Mouse (Mus musculus): Measurements from ENCODE around the gene Parp4. TPM values are rescaled to one million over a fixed set of nuclear protein-coding genes. Genes with fewer than 3 reads are reported as not detected.

The Parp4 gene
- total RNA-seq (2021) = 10 to 100 TPM; 10.4 to 12.4 TPM
- long read RNA-seq, experiment 1, partial matches to known transcripts = 2 of 3 reads
- long read RNA-seq, experiment 1, other reads (novel, unspliced or antisense) = 1 of 3 reads
- long read RNA-seq, experiment 2, partial matches to known transcripts = 0 of 1 reads
- long read RNA-seq, experiment 2, other reads (novel, unspliced or antisense) = 1 of 1 reads

DNA sequence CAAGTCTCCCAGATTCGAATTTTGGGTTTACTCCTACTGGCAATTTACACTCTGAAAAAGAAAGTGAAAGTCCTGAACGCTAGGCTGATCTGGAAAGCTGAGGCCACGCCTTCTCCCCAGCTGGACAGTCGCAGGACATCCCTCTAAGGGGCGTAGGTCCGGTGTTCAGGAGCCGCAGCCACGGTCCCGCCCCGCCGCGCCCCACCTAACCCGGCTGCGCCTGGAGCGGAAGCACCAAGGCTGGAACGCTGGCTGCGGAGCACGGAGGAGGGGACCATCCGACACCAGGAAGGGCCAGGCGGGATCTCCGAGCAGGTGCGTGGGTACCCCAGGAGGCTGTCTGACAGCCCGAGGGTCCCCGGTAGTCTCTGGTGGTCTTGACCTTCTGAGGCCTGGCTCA is at the start of gene Parp4, which contains the start of gene Cenpj:
Gene Parp4 (plus strand): TSS at position 204 of the 400 bp plus-strand sequence.
Gene Cenpj (minus strand): TSS at position 10 of the 400 bp plus-strand sequence.
- peak; percentile 83 for DNase-seq

DNA sequence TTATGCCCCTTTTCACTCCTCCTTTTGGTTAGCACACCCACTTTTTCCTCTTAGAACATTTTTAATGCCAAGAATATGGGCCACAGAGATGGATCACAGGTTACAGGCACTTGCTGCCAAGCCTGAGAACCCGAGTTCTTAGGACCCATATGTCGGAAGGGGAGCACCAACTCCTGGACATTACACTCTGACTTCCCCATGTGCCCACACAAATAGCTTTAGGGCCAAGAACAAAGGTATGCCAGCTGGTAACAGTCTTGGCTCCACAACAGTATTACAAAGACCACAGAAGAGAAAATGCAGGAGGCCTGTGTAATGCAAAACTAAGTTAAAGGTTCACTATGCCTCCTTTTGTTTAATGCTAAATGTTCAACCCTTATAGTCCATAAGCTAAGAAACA is 44.6 kb upstream of the Parp4 start:
- no peak for DNase-seq

DNA sequence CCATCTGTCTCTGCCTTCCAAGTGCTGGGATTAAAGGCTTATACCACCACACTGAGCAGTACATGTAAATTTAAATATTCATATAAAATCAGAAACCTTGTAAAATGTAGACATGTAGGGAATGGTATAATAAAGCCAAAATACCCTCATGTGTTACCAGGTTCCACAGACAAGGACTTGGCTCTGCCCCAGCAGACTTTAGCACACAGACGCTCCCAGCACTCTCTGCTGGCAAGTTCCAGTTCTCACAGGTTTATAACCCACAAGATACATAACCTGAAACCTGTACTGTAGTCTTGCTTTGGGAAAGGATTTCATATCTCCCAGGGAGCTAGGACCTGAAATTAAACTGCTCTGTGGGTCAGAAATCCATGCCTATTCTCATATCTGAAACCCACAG is 30.5 kb upstream of the Parp4 start:
- DNase-seq = no peak

DNA sequence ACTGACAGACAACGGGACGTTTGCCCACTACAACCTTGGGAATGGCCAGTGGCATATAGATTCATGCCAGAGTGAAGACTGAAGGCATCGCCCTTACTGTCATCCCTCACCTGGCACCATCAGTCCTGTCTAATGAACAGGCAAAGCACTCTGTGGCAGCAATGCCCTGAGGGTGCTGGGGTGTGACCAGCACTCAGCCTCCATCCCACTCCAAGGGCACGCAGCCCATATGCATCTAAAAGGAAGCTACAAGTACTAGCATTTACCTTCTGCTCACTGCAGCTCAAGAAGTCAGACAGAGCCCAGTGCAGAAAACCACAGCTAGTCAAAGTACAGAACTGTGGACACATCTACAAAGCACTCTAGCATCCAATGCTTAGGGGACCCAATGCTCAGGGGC is 29.9 kb upstream of the Parp4 start:
- DNase-seq = no peak

DNA sequence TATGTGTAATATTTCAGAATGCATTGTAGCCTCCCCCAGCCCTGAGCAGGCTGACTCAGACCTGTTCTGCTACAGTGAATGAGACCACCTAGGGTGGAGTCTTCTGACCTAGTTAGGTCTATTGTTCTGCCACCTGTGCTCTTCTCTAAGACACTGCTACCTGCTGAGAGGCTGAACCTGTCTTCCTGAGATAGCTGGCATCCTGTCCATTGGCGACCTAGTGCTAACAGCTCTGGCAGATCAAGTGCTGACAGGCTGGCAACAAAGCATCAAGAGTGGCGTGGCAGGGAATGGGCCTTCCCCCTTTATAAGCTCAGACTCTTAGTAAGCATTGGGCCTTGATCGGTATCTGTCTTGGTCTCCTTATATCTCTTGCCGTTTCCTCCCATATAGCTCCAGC is 24.5 kb upstream of the Parp4 start:
- DNase-seq = no peak

DNA sequence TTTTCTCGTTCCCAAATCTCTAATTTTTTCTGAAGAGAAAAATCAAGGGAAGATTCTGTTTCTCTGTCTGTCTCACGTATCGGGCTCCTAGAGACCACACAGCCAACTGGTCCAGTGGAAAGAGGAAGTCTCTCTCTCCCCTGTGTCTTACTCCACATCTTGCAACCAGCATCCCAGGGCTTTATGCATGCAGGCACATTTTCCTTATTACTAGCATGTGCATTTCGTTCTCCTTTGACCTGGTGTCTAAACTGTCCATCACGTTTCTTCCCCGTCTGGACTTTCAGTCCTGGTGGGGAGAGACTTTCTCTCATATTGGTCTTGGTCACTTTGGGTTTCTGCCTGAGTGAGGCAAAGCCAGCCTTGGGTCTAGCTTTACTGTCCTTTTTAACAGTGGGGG is 22.5 kb upstream of the Parp4 start:
- DNase-seq = no peak

DNA sequence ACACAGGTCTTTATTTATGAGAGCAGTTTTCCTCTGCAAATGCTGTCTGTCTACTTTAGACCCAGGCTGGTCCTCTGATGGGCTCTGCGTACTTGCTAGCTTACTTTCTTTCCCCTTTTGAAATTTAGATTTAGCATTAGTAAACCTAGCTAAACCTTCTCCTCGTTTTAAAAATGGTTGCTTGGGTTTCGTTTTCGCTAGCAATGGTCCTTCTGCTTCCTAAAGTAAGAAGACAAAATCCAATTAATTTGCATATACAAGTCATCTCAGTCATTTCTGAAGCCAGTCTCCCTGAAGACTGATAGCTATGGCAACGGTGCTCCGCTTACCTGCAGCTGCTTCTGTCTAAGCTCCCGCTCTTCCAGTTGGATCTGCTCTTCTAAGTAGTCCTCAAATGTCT is 22.1 kb upstream of the Parp4 start:
- DNase-seq = no peak

DNA sequence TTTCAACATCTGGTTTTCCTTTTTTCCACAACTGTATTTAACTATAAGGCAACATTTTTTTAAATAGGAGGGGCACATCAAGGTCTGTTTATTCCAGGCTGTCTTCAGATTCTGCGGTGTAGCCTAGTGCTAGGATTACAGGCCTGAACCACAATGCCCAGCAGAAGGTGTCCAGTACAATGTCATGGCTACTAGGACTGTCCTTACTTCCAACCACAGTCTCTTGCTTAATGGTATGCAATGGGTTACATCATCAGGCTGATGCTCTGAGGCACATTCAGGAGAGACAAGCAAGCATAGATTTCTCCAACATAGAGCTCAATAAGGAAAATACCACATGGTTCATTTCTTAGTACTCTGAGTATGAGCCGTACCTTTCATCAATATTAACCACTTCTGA is 20.7 kb upstream of the Parp4 start:
- DNase-seq = no peak

DNA sequence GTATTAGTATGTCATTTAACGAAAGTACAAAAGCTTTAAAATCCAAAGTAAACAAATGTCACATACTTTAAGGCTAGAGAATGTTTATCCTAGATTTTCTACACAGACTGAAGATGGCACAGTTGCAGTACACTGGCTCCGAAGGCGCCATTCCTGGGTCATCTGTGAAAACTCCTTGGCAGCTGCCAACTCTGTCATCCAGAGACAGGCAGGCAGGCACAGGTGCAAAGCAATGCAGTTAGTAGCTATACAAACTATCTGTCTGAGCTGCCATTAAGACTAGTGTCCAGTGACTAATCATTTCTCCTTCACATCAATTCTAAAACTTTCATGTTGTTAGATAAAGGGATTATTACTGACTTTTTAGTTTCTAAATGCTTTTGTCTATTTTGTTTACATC is 16.3 kb upstream of the Parp4 start:
- DNase-seq = no peak

DNA sequence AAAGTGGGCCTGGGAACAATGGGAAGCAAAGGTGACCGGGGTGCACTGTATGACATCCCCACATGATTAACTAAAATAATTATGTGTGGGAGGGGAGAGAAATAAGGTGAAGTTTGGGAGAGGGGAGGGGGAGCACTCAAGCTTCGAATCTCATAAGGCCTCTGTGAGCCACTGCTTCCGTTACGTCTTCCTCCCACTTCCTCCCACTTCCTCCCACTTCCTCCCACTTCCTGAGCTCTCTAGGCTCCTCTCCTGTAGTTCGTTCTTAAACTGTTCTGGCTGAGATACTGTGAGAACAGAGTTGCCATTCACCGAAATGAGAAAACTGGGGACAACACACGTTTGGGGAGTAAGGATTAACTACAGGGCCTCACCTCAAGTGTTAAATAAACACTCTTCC is 7.9 kb upstream of the Parp4 start:
- DNase-seq = no peak

DNA sequence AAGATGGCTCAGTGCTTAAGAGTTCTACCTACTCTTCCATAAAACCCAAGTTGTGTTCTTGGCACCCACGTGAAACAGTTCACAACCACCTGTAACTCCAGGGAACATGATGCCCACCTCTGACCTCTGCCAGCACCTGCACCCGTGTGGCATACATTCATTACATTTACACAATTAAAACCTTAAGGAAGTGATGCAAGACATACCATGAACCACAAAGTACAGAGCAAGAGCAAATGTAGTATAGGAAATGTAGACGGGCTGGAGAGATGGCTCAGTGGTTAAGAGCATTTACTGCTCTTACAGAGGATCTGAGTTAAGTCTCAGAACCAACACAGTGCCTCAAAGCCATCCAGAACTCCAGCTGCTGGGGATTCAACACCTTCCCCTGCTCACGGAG is 6.4 kb upstream of the Parp4 start:
- DNase-seq = no peak

DNA sequence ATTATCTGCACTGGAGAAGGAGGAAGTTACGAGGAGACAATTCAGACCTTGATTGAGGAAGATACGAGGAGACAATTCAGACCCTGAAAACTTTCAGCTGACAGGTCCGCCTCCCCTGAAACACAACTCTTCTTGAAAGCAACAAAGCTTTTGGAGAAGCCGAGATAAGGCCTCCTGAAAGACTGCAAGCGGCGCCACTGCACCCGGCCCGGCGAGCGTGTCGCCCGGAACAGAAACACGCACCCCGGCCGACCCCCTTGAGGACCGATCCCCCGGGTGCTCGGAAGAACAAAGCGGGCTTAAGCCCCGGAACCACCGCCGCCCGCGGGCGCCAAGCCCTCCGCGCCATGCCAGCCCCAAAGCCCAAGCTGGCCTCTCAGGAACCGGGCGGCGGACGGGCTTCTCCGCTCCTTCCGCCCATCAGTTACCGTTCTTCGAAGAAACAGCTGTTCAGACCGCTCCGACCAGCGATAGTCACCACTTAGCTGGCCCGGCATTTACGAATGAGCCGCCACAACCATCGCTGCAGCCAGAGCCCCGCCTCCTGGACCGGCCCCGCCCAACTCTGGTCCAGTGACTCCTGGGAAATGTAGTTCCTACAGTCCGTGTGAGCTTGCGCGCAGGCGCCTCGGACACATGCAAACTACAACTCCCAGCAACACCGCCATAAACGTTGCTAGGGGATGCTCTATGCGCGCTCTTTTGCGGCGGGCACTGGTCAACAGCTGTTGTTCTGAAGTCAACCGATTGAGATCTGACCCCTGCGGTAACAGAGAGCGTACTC is 3.9 kb upstream of the Parp4 start:
- DNase-seq = peak; percentile 92

DNA sequence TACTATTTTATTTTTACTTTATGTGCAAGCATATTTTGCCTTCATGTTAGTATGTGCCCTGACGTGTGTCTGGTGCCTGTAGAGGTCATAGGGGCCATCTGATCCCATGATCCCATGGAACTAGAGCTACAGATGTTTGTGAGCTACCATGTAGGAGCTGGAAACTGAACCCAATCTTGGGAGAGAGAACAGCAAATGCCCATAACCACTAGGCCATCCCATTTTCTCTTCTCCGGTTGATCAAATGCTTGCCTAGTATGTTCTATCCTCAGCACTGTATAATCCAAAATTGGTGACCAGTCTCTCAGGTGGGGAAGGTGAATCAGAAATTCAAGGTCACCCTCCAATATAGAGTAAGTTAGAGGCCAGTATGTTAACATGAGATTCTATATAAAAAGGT is 2.9 kb upstream of the Parp4 start:
- no peak for DNase-seq

DNA sequence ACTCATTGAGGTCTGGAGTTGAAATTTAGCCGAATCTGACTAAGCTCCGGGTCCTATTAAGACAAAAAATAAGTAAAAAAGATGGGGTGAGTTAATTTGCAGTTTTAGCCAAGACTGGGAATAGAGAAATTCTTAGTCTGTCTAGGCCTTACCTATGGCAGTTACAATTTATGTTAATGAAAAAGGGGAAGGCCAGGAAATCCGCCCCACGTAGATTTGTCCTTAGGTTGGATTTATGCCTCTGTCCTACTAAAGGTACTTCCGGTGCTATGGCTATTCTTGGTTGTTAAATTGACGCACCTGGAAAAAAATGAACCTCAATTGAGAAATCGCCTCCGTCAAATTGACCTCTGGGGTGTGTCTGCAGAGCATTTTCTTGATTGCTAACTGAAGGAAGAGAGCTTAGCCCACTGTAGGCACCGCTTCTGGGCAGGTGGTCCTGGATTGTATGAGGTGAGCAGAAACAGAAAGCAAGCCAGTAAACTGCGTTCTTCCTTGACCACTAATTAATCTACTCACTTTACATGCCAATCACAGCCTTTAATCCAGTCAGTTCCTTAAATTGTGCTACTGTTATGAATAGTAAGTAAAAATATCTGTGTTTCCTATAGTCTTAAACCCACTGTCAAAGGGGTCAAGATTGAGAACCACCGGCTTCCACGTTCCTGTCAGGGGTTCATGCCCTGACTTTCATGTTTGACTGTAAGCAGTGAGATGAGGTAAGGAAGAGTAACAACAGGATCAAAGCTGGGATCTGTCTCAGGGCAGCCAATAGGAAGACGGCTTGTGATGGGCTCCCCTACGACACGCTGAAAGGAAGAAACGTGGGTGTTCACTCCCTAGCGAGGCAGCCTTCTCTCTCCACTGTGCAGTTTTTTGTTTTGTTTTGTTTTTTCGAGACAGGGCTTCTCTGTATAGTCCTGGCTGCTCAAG is 816 bp downstream of the Parp4 start:
- no peak for DNase-seq

DNA sequence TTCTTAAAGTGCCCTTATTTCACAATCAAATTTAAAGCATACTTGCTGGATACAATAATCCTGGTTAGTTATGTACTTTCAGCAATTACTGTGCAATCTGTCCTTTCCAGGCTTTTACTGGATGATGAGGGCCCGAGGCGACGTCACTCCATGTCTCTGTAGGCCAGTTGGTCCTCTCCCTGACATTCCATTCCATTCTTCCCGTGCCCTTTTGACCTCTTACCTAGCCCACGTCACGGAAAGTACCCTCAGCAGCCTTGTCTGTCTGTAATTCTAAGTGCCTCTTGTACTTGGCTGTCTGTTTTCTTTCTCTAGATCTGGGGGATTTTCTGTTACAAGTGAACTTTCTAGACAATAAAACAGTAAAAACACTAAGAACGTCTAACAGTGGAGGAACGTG is 3.6 kb downstream of the Parp4 start:
- DNase-seq = no peak

DNA sequence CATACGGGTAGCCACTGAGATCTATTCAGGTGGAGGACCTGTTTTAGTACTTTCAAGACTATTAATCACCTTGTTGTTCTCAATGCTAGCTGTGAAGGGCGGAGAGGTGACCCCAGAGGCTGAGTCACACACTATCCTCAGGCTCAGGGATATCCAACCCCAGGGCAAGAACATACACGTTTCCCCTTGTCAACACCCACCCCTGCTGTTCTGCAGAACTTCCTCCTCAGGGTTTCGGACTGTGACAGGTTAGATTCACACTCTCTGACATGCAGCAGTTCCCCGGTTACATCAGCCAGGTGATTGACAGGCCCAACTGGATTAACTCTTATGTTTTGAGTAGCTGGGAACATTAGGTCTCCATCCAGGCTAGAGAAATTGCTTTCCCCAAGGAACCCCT is 5.7 kb downstream of the Parp4 start:
- no peak for DNase-seq

DNA sequence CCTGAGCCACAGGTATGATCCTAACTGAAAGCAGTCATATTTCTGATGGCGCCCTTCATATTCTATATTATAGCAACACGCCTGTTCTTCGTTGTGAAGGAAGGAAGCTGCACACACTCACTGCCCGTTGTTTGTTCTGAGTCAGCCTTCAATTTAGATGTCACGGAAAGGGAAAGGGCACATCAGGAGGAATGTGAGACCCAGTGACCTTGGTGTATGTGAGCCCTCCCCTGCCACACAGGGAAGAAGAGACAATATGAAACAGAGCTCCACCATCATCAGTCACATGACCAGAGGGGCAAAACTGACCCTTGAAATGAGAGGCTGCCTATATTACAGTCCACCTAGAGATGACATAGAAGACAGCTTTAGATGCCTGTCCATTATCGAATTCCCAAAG is 6.9 kb downstream of the Parp4 start:
- DNase-seq = no peak

DNA sequence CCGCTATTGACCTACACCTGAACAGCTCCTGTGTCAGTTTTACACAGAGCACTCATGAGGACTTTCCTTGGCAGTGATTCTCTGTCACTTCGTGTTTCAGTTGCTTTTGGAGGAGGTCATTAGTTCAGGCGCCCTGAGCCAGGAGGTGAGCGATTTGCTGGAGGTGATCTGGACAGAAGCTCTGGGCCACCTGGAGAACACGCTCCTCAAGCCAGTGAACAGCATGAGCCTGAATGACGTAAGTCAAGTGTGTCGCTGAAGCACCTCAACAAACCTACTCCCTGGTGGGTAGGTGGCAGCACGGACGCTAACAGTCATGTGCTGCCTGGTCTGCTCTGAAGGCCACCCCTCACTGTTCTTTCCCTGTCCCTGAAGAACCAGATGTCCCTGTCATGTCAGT is 16.8 kb downstream of the Parp4 start:
- no peak for DNase-seq

DNA sequence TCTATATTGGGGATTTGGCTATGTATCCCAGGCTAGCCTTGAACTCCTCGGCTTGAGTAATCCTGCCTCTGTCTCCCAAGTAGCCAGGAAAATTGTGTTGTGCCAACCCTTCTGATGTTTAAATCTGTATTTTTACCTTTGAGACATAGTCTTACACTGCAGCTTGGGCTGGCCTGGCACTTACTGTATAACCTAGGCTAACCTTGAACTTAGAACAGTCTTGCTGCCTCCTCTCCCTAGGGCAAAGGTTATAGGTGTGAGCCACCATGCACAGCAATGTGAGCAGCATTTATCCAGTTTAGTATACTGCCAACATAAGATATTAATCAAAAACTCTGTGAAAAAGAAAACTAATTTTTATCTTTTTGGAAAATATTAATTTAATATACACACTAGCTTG is 19.4 kb downstream of the Parp4 start:
- DNase-seq = no peak

DNA sequence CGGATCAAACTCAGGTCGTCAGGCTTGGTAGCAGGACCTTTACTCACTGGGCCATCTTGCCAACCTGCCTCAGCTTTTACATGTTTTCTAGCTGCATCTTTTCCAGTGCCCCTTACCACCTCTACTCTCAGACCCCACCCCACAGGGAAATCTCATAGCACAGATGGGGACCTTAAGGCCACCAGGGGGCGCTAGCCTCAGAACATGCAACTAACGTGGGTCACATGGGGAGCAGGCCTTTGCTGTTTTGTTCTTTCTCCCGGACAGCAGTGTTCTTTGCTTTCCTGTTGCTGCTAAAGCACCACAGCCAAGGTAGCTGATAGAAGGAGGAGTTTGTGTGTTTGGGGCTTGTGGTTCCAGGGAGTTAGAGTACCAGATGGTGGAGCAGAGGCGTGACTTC is 23.3 kb downstream of the Parp4 start:
- peak; percentile 65 for DNase-seq

DNA sequence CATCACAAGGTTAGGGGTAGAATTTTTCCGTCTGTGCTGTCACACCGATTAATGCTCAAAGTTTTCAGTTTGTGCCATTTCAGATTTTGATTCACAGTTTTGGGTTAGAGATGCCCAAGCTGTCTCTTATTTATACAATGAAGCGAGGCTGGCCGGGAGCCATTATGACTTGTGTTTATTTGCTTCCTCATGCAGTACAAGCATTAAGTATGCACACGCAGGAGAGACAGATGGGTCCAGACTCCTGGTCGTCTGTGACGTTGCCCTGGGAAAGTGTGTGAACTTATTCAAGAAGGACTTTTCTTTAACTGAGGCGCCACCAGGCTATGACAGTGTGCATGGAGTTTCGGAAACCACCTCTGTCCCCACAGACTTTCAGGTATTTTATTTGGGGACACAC is 26.6 kb downstream of the Parp4 start:
- no peak for DNase-seq

DNA sequence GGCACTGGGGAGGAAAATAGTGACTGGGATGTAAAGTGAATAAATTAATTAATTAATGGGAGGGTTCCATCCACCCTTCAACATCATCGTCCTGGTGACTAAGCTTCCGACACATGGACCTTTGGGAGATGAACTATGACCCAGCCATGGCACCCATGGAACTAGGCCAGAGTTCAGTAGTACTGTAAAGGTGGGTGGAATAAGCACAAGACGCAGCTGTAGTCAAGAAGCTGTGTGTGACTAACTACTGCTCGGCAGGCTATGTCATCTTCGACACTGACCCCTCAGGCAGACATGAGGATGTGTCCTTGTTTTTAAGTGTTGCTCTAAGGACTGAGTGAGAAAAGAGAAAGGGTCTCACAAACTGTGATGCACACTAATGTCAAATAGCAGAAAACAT is 29.0 kb downstream of the Parp4 start:
- DNase-seq = no peak

DNA sequence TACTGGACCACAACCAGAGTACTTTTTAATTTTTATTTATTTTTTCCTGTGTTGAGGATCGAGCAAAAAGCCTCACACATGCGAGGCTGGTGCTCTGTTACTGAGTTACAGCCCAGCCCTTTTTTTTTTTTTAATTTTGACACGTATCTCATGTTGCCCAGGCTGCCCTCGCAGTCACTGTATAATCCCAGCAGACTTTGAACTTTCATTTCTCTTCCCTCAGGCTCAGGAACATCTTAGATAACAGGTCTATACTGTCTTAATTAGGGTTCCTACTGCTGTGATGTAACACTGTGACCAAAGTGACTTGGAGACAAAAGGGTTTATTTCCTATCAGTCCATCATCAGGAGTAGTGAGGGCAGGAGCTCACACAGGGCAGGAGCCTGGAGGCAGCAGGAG is 29.7 kb downstream of the Parp4 start:
- no peak for DNase-seq

Measured in gastrocnemius, postnatal 10 days (tissue).